Mouse (Mus musculus) megakaryocyte, embryonic 14.5 days (primary cell): ENCODE measurements at regions not wholly inside any gene's neighbourhood (a gene's known extent, or its start where the extent isn't known, plus 50 kb on each side); places are given as distances from the start of the nearest gene placed in this dataset.

Experiments used
- FLI1 ChIP-seq: IDR thresholded peaks from 2 replicates; pipeline ENCODE4 v1.6.1; 2012; ENCODE audit warnings: low read length, inconsistent platforms, mixed read lengths
- GATA1 ChIP-seq: IDR thresholded peaks from 3 replicates; pipeline ENCODE4 v1.6.1; 2012; ENCODE audit warnings: mixed read lengths, low read length, inconsistent platforms, borderline replicate concordance

GRCm38 (mm10) chr13:71804032-71804958, 159.2 kb downstream of the Irx1 start:
- no peak for TF ChIP-seq GATA1
- TF ChIP-seq FLI1: no peak
